Mouse (Mus musculus) layer of hippocampus, adult 11-12 months (tissue): Measurements from ENCODE around the gene Tmem185a.
"Not testable (repeated sequence)": the region's sequence is repeated elsewhere in the genome, so short reads cannot be mapped to it uniquely, and the experiment has no call there.

Experiments used
- DNase-seq: peaks from one replicate; pipeline ENCODE4 v3.0.0; 2022; ENCODE audit warnings: low spot score

The Tmem185a gene

GRCm38 (mm10) chrX:70476792-70477776 is at the start of gene Tmem185a:
TSS of gene Tmem185a (minus strand) at chrX:70477180.
- peak; percentile 76 for DNase-seq

GRCm38 (mm10) chrX:70514413-70514812 is 37.4 kb upstream of the Tmem185a start:
- DNase-seq, result not testable (repeated sequence)

GRCm38 (mm10) chrX:70487328-70487727 is 10.3 kb upstream of the Tmem185a start:
- DNase-seq, result not testable (repeated sequence)

- no peak for DNase-seq
Observed at GRCm38 (mm10) chrX:70482154-70482553, 5.2 kb upstream of the Tmem185a start.

- DNase-seq, result no peak
Observed at GRCm38 (mm10) chrX:70478701-70479100, 1.7 kb upstream of the Tmem185a start.

- DNase-seq, result no peak
Observed at GRCm38 (mm10) chrX:70475215-70475765, 1.7 kb downstream of the Tmem185a start.

GRCm38 (mm10) chrX:70466897-70467296 is 10.1 kb downstream of the Tmem185a start:
- DNase-seq, result no peak

- DNase-seq, result no peak
Observed at GRCm38 (mm10) chrX:70465489-70465888, 11.5 kb downstream of the Tmem185a start.

- DNase-seq, result no peak
Observed at GRCm38 (mm10) chrX:70463621-70464020, 13.4 kb downstream of the Tmem185a start.

- DNase-seq, result not testable (repeated sequence)
Observed at GRCm38 (mm10) chrX:70452359-70452758, 24.6 kb downstream of the Tmem185a start.

GRCm38 (mm10) chrX:70425473-70425872 is 51.5 kb downstream of the Tmem185a start:
- not testable (repeated sequence) for DNase-seq
